Mouse (Mus musculus) limb, embryonic 15.5 days (tissue): ENCODE results near the gene Arv1. TPM values are rescaled to one million over a fixed set of nuclear protein-coding genes. Genes with fewer than 3 reads are reported as not detected.

Experiments
- ATAC-seq: fragments of 200-750 bp; cut with Nextera tagmentation; 2 replicates; pipeline ENCODE4 v1.8.0; 2017; ENCODE audit warnings: low read depth, moderate TSS enrichment; ENCODE audit not compliant: insufficient number of reproducible peaks, low FRiP score, low TSS enrichment
- H3K27ac ChIP-seq: fragments of 300-500 bp; sonication (generic); 2 replicates; pipeline ENCODE4 v1.5.1; 2015; ENCODE audit warnings: moderate library complexity, mild to moderate bottlenecking, inconsistent platforms
- H3K27me3 ChIP-seq: fragments of 300-500 bp; sonication (generic); 2 replicates; pipeline ENCODE4 v1.6.1; 2015; ENCODE audit warnings: inconsistent platforms
- H3K36me3 ChIP-seq: fragments of 300-500 bp; sonication (generic); 2 replicates; pipeline ENCODE4 v1.6.1; 2015; ENCODE audit warnings: inconsistent platforms
- H3K4me1 ChIP-seq: fragments of 300-500 bp; sonication (generic); 2 replicates; pipeline ENCODE4 v1.6.1; 2015; ENCODE audit warnings: inconsistent platforms
- H3K4me2 ChIP-seq: fragments of 300-500 bp; sonication (generic); 2 replicates; pipeline ENCODE4 v1.6.1; 2015; ENCODE audit warnings: mild to moderate bottlenecking, inconsistent platforms
- H3K4me3 ChIP-seq: fragments of 300-500 bp; sonication (generic); 2 replicates; pipeline ENCODE4 v1.5.1; 2015; ENCODE audit warnings: mild to moderate bottlenecking, inconsistent platforms
- H3K9ac ChIP-seq: fragments of 300-500 bp; sonication (generic); 2 replicates; pipeline ENCODE4 v1.6.1; 2015; ENCODE audit warnings: inconsistent platforms
- H3K9me3 ChIP-seq: fragments of 300-500 bp; sonication (generic); 2 replicates; pipeline ENCODE4 v1.6.1; 2016; ENCODE audit warnings: inconsistent platforms
- WGBS: fragments of 180-500 bp; shearing (Covaris S2); methylation state at CpG from one replicate; pipeline ENCODE4 v1.1.7; 2015; 5-methylcytosine and 5-hydroxymethylcytosine counted together
- polyA plus RNA-seq: library from polyadenylated mRNA; unstranded; fragments of >200 nt; fragmentation: Nextera tagmentation; extraction: Ambion mirVana; gene quantifications from 2 replicates; pipeline ENCODE4 v1.2.1, GENCODE M21; 2015

Gene Arv1
- polyA plus RNA-seq, 1 experiment from 2014 or later = 19.5 TPM

DNA sequence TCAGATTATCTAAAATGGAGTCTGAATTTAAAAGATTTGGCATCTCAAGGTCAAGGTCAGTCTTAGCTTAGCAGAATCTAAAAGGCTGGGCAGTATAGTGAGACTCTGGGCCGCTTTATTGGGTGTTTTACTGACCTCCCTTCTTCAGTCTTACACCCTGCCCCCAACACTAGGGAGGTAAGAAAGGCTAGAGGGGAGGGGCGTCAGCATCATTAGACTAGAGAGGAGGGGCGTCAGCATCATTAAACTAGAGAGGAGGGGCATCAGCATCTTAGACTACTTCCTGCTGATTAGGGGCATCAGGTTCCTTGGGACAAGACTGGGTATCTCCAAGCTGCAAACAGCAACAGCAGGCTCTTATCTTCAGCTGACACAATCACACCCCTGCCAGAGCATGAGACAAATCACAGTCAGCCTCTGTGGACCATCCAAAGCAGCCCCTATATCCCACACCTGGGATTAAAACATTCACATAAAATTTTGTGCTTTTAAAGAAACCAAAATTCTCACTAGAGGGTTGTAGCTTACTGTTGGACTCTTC is 13.5 kb downstream of the Arv1 start:
- no peak for ATAC-seq

DNA sequence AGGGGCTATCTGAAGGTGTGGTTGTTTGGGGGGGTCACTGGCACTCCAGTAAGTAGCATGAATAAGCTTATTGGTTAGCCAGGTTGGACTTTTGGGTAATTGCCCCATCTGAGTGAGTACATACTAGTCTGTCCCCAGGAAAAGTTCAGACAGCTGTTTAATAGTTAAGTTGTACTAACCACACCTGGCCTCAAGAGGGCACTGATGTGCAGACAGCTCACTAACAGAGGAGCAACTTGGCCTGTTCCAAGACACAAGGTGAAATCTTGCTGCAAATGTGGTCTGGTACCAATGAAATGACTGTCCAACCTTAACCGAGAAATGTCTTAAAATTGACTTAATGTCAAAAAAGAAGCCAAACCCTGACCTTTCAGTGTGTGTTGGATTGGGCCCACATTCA is 17.3 kb downstream of the Arv1 start:
- Histone ChIP-seq H3K9me3 (no peaks in the 10 kb centered on the region), H3K4me1 (no peaks in the 10 kb centered on the region), H3K36me3 (peaks cover 39% of the 10 kb centered on the region), H3K4me2 (no peak overlapping the region), H3K4me3 (no peak overlapping the region), H3K9ac (no peak overlapping the region), H3K27ac (no peak overlapping the region), H3K27me3 (no peaks in the 10 kb centered on the region)
- 77% methylated on average over 1 of the region's 1 CpGs for WGBS
- ATAC-seq = no peak

More for the DNA sequence above, 13.5 kb downstream of the Arv1 start:
- 54% methylated on average over 3 of the region's 3 CpGs for WGBS
- no peak overlapping the region for H3K4me2 ChIP-seq
- no peak overlapping the region for H3K27ac ChIP-seq
- no peak overlapping the region for H3K9ac ChIP-seq
- no peaks in the 10 kb centered on the region for H3K27me3 ChIP-seq
- H3K4me3 ChIP-seq = no peak overlapping the region
- H3K36me3 ChIP-seq = peaks cover 68% of the 10 kb centered on the region
- no peaks in the 10 kb centered on the region for H3K9me3 ChIP-seq
- no peaks in the 10 kb centered on the region for H3K4me1 ChIP-seq

DNA sequence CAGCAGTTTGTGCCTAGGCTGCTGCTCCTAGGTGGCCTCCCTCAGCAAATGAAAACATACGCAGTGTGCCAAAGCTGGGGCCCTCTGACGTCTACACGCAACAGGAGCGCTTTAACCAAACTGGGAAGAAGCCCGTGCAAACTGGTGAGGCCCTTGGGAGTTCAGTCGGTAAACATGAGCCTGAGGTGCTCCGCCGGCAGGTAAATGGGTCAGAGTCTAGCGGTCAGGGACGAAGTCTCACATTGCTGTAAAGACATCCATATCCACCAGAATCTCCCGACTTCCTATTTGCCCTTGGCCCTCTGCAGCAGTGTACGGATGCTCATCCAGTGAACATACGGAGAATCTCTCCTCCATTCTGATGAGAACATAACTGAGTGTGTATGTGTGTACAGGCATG is 24.7 kb downstream of the Arv1 start:
- no peaks in the 10 kb centered on the region for H3K9me3 ChIP-seq
- no peak for ATAC-seq
- WGBS = 68% methylated on average over 13 of the region's 13 CpGs
- H3K4me2 ChIP-seq = no peak overlapping the region
- no peak overlapping the region for H3K27ac ChIP-seq
- no peak overlapping the region for H3K4me3 ChIP-seq
- peaks cover 29% of the 10 kb centered on the region for H3K27me3 ChIP-seq
- H3K4me1 ChIP-seq = peaks cover 13% of the 10 kb centered on the region
- no peak overlapping the region for H3K9ac ChIP-seq
- no peaks in the 10 kb centered on the region for H3K36me3 ChIP-seq

DNA sequence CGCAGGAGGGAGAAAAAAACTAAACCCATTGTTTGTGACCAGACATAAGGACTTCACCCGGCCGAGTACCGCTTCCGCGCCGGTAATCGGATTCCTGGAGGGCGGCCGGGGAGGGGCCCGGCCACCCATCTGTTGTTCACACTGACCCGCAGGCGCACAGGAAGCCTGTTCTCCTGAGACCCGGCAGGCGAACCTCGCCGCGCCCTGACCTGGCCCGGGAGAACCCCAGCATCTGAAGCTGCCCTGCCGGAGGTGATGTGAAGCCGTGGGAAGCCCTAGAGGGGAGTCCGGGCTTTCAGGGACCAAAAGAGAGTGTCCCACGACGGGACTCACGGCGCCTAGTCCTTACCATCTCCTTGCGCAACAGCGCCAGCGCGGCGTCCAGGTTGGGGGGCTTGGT is 29.3 kb downstream of the Arv1 start:
- no peaks in the 10 kb centered on the region for H3K9me3 ChIP-seq
- peak overlapping the region; percentile 54 for H3K4me3 ChIP-seq
- H3K27ac ChIP-seq = no peak overlapping the region
- H3K4me1 ChIP-seq = peaks cover 22% of the 10 kb centered on the region
- peak overlapping the region; percentile 5; the same call in 1 of the 2 replicates for H3K9ac ChIP-seq
- under 1% methylated on average over 24 of the region's 31 CpGs for WGBS
- peaks cover 54% of the 10 kb centered on the region for H3K27me3 ChIP-seq
- ATAC-seq = no peak
- no peaks in the 10 kb centered on the region for H3K36me3 ChIP-seq
- H3K4me2 ChIP-seq = peak overlapping the region; percentile 83

DNA sequence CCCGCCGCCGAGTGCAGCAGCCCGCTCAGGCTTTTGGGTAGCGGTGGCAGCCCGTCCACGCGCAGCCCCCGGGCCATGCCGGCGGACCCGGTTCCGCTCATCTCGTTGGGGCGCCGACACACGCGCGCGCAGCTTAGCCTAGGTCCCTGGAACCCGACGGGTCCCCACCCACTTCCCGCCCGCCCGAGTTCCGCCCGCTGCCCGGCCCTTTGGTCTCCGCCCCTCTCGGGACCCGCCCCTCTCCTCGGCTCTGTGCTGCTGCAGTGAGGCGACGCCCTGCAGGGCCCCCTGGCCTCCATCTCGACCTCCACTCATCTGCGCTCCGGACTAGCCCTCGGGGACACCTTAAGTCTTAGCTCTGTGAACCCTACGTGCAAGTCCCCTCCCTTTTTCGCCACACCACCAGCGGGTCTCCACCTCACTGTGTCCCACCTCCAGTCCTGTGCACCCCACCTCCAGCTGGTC is 29.8 kb downstream of the Arv1 start, which contains the start of gene Fam89a:
Gene Fam89a, minus strand, starts transcription at position 124 of the 465 bp plus-strand sequence.
- Histone ChIP-seq H3K27ac (no peak within 1 kb of the TSS), H3K4me3 (peak within 1 kb of the TSS; percentile 54), H3K27me3 (peaks cover 49% of the 10 kb centered on the region), H3K4me2 (peak within 1 kb of the TSS; percentile 83), H3K9me3 (no peaks in the 10 kb centered on the region), H3K9ac (peak within 1 kb of the TSS; percentile 5; the same call in 1 of the 2 replicates), H3K4me1 (peaks cover 22% of the 10 kb centered on the region), H3K36me3 (no peaks in the 10 kb centered on the region)
- WGBS = under 1% methylated on average over 40 of the region's 41 CpGs
- no peak; the same call in 1 of the 2 replicates for ATAC-seq

DNA sequence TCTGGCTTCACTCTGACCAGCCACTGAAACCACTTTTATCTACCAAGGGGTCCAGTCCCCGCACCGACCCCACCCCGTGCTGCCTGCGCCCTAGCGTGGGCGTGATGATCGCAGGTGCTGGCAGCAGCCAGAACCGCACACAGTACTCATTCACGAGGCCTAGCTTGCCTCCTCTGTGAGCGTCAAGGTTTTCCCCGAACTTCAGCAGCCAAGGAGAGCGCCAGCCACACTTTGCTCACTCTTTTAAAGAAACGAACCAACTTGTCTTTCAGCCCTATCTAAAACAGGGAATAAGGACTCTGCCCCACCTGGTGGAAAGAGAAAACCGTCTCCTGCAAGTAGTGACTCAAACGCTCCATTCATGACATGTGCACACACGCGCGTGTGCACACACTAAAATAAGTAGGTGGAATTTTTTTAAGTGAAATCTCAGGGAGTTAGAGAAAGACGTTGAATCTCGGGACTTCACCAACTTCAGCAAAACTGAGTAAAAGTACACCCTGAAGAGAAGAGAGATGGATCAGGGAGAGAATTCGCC is 30.5 kb downstream of the Arv1 start:
- peak overlapping the region; percentile 54 for H3K4me3 ChIP-seq
- H3K4me1 ChIP-seq = peaks cover 22% of the 10 kb centered on the region
- H3K27ac ChIP-seq = no peak overlapping the region
- no peaks in the 10 kb centered on the region for H3K9me3 ChIP-seq
- H3K36me3 ChIP-seq = no peaks in the 10 kb centered on the region
- peaks cover 49% of the 10 kb centered on the region for H3K27me3 ChIP-seq
- ATAC-seq = no peak
- 27% methylated on average over 21 of the region's 21 CpGs for WGBS
- H3K9ac ChIP-seq = no peak overlapping the region
- peak overlapping the region; percentile 83 for H3K4me2 ChIP-seq

DNA sequence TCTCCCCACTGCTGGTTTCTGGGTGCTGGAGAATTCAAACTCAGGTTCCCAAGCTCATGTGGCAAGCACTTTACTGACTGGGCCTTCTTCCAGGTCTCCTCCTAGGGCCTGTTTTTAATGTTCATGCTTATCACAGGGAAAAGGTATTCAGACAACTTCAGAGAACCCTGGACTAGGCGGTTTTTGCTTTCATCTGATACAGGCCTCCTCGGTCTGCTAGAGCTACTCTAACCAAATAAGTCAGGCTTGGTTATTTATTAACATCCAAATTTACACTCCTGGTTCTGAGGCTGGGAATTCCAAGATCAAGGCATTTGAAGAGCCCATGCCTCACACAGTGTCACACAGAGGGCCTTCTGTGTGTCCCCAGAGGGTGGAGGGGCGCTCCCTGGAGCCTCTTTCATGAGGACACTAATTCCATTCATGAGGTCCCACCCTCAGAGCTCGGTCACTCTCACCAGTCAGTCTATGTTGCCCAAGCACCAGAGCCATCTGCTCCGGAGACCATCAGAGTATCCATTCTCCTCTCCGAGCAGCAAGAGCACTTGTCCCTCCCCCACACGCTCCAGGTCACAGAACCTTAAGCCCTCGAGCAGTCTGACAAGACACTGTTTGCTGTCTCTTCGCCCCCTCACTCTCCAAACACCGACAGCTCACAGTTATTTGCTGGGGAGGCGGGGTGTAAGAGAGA is 32.3 kb downstream of the Arv1 start:
- WGBS = 19% methylated on average over 11 of the region's 11 CpGs
- Histone ChIP-seq H3K4me1 (peaks cover 22% of the 10 kb centered on the region), H3K4me2 (no peak overlapping the region), H3K36me3 (no peaks in the 10 kb centered on the region), H3K4me3 (no peak overlapping the region), H3K27ac (no peak overlapping the region), H3K9ac (no peak overlapping the region), H3K9me3 (no peaks in the 10 kb centered on the region), H3K27me3 (peaks cover 49% of the 10 kb centered on the region)
- ATAC-seq = 0 out of 2 replicates have a peak, but pooled peaks have one; percentile 56

DNA sequence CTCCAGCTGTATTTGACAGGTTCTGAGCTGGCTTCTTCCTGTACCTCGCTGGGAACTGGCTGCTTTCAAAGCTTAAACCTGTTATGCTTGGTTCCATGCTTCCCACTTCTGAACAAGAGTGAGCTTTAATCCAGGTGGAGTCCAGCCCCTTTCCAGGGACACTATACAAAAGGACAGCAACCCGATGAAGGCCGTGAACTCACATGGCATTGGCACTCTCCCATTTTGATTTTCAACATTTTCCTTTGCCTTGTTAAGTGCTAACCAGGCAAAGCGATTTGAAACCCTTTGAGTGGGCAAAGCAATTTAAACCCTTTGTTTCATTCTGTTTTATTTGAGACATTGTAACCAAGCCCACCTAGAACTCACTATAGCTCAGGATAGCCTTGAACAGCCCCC is 32.9 kb downstream of the Arv1 start:
- peaks cover 45% of the 10 kb centered on the region for H3K27me3 ChIP-seq
- no peaks in the 10 kb centered on the region for H3K9me3 ChIP-seq
- no peak overlapping the region for H3K4me3 ChIP-seq
- no peaks in the 10 kb centered on the region for H3K36me3 ChIP-seq
- no peak overlapping the region for H3K4me2 ChIP-seq
- 55% methylated on average over 4 of the region's 4 CpGs for WGBS
- H3K9ac ChIP-seq = no peak overlapping the region
- H3K27ac ChIP-seq = no peak overlapping the region
- ATAC-seq = no peak
- H3K4me1 ChIP-seq = peaks cover 22% of the 10 kb centered on the region

DNA sequence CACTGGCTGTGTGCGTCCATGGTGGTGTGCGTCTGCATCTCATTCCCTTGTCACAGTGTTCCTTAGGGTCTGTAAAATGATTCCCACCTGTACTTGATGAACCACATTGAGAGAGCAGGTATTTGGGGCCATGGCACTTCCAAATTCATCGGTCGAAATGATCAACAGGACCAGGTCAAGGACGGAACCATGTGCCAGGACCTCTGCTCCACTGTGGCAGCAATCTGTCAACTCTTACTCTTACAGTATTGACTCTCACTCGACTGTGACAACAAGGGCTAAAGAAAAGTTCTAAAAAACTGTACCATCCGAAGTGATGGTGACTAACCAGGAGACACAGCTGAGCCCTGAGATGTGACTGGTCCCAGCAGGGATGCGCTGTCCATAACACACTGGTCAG is 33.5 kb downstream of the Arv1 start:
- peaks cover 19% of the 10 kb centered on the region for H3K4me1 ChIP-seq
- no peak overlapping the region for H3K4me2 ChIP-seq
- peaks cover 38% of the 10 kb centered on the region for H3K27me3 ChIP-seq
- 74% methylated on average over 8 of the region's 8 CpGs for WGBS
- no peak for ATAC-seq
- H3K9me3 ChIP-seq = no peaks in the 10 kb centered on the region
- no peak overlapping the region for H3K4me3 ChIP-seq
- no peaks in the 10 kb centered on the region for H3K36me3 ChIP-seq
- no peak overlapping the region for H3K27ac ChIP-seq
- no peak overlapping the region for H3K9ac ChIP-seq

DNA sequence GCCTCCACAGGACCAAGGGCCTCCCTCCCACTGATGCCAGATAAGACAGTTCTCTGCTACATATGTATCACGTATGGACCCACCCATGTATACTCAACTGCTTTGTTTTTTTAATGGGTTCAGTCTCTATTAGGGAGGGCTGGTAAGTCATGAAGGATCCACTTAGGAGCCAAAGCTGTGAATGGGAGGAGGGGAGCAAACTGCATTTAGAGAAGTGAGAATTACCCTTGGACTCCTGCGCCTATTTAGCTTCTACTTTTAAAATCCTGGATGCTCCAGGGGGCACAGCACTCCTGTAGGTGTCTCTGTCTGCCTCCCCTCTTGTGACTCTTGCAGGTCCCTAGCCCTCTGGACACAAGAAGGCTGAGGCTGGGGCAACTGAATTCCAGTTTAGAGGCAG is 34.2 kb downstream of the Arv1 start:
- H3K9me3 ChIP-seq = no peaks in the 10 kb centered on the region
- WGBS = 66% methylated on average over 2 of the region's 2 CpGs
- no peak overlapping the region for H3K4me3 ChIP-seq
- H3K36me3 ChIP-seq = no peaks in the 10 kb centered on the region
- no peak for ATAC-seq
- H3K27ac ChIP-seq = no peak overlapping the region
- peaks cover 14% of the 10 kb centered on the region for H3K4me1 ChIP-seq
- no peak overlapping the region for H3K9ac ChIP-seq
- H3K27me3 ChIP-seq = peaks cover 31% of the 10 kb centered on the region
- no peak overlapping the region for H3K4me2 ChIP-seq

DNA sequence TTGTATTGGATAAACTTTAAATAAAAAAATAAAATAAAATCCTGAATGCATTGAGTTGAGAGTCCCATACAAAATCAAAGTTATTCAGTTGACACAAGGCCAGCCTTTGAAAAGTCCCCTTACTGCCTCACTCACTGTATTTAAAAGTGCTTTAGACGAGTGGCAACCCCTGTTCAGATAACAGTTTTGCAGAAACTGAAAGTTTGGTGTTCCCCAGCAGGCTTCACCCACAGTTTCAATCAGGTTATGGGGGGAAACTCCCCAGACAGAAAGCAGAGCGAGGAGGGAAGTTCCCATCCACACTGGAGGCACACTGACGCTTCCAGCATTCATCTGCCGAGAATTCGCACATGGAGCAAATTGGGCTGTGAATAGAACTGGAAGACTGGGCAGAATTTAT is 34.7 kb downstream of the Arv1 start:
- H3K4me2 ChIP-seq = no peak overlapping the region
- no peak overlapping the region for H3K9ac ChIP-seq
- no peaks in the 10 kb centered on the region for H3K9me3 ChIP-seq
- WGBS = 56% methylated on average over 5 of the region's 5 CpGs
- H3K27ac ChIP-seq = no peak overlapping the region
- no peak overlapping the region for H3K4me3 ChIP-seq
- H3K4me1 ChIP-seq = peaks cover 9% of the 10 kb centered on the region
- H3K27me3 ChIP-seq = peaks cover 26% of the 10 kb centered on the region
- no peaks in the 10 kb centered on the region for H3K36me3 ChIP-seq
- no peak for ATAC-seq

DNA sequence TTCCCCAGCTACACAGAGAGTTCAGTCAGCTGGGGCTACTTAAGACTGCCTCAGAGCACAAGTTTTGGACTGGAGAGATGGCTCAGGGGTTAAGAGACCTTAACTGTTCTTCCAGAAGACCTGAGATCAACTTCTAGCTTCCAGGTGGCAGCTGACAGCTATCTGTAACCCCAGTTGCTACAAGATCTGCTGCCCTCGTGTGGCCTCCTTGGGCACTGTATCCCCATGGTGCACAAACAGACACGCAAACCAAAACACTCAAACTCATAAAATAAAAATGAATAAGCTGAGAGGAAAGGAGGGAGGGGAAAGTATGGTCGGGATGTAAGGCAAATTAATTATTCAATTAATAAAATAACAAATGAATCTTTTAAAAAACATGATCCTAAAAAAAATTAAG is 36.6 kb downstream of the Arv1 start:
- ATAC-seq = no peak
- Histone ChIP-seq H3K4me2 (no peak overlapping the region), H3K27ac (no peak overlapping the region), H3K36me3 (no peaks in the 10 kb centered on the region), H3K9me3 (no peaks in the 10 kb centered on the region), H3K9ac (no peak overlapping the region), H3K27me3 (peaks cover 9% of the 10 kb centered on the region; the same call in 1 of the 2 replicates), H3K4me3 (no peak overlapping the region), H3K4me1 (no peaks in the 10 kb centered on the region)
- WGBS = 32% methylated on average over 3 of the region's 3 CpGs
